Mouse (Mus musculus): ENCODE data around the gene Rusc2. TPM values are rescaled to one million over a fixed set of nuclear protein-coding genes. Genes with fewer than 3 reads are reported as not detected.

Rusc2 gene
- polyA plus RNA-seq, 1 experiment from 2014 or later, result 45.2 TPM

DNA sequence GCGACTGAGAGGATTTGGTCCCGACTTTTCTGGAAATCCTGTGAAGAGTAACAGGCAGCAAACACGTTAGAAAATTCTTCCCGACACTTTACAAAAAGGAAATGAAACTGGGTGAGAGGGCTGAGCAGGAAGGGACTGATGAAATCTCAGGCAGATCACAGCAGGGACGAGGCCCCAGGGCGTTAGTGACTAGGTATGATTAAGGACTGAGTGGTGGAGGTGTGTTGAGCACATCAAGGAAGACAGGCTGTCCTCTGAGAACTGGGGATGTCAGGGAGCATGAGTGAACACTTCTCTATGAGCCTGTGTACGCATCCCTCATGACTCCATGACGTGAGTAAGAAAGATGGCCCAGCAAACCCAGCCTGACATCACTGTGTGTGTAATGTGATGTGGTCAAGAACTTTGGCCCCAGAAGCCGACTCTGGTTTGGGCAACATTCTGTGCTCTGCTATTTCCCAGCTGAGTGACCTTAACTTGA is 38.1 kb downstream of the Rusc2 start:
- Histone ChIP-seq H3K27me3 (peaks cover 30% of the 10 kb centered on the region), H3K4me1 (0 out of 2 replicates have a peak, but pooled peaks cover 7% of the 10 kb centered on the region), H3K36me3 (peaks cover 69% of the 10 kb centered on the region), H3K4me3 (no peak overlapping the region), H3K4me2 (replicated peaks) (no peak overlapping the region), H3K27ac (replicated peaks) (no peak overlapping the region), H3K9me3 (no peaks in the 10 kb centered on the region), H3K9ac (replicated peaks) (no peak overlapping the region)
- WGBS, result 75% methylated on average over 9 of the region's 9 CpGs
- no peak for ATAC-seq (ENCODE audit: low FRiP score, low read depth)

DNA sequence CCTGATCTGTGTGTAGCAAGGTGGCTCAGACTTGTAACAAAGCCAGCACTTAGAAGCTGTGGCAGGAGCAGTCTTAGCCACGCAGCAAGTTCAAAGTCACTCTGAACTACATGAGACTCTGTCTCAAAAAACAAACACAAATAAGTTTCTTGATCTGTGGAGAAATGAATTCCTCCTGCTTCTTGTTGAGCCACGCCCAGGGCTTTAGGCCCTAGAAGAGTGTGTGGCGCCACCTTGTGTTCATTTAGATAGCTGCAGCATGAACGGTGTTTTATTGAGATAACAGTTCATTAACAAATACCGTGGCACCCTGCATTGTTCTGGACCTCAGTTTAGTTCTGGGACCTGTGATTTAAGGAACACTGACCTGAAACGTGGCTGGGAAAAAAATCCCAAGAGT is 38.5 kb downstream of the Rusc2 start:
- no peak for ATAC-seq (ENCODE audit: low FRiP score, low read depth)
- 6% methylated on average over 6 of the region's 6 CpGs for WGBS
- H3K9ac ChIP-seq (replicated peaks), result no peak overlapping the region

DNA sequence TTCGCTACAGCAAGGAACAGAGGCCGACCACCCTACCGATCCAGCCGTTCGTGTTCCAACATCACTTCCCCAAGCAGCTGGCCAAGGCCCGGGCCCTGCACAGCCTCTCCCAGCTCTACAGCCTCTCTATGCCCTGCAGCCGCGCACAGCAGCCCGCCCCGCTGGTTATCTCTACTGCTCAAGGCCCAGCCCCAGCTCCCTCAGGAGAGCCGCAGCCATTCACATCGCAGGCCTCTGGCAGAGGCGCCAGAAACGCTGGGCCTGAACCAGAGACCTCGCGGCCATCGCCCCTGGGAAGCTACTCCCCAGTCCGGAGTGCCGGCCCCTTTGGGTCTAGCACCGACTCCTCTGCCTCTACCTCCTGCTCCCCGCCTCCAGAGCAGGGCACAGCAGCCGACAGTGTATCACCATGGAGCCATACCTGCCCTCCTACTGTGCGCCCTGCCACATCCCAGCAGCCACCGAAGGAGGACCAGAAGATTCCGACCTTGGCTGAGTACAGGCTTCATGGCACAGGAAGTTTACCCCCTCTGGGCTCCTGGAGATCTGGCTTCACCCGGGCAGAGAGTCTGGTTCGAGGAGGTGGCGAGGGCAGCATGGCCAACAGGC is 40.0 kb downstream of the Rusc2 start:
- H3K36me3 ChIP-seq, result peaks cover 69% of the 10 kb centered on the region

More for the DNA sequence above, 38.5 kb downstream of the Rusc2 start:
- Histone ChIP-seq H3K4me1 (peaks cover 11% of the 10 kb centered on the region), H3K9me3 (no peaks in the 10 kb centered on the region), H3K27me3 (peaks cover 35% of the 10 kb centered on the region), H3K27ac (replicated peaks) (no peak overlapping the region), H3K4me3 (no peak overlapping the region), H3K36me3 (peaks cover 69% of the 10 kb centered on the region), H3K4me2 (replicated peaks) (no peak overlapping the region)

DNA sequence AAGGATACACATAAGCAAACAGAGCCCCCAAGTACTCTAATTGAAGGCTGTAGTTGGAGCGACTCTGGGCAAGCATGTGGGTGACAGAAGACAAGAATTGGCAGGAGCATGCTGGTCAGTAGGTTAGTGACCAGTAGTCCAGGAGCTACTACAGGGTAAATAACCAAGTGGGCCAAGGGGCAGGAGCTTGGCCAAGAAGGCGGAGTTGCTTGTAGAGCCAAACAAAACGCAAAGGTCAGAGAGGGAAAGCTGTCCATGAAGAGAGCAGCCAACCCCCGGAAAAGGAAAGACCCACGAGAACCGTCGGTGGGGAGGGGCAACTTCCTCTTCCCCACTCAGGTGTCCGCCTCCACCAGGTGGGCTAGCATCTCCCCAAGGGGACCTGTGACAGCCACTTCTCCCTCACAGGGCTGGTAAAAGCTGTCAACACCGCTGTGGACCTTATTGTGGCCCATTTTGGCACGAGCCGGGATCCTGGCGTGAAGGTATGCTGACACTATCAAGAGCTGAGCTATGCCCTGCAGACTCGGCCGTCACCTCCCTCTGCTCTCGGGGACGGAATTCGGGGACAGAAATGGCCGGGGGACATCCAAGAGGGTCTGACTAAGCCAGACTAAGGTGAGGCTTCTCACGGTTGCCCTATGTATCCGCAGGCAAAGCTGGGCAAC is 41.6 kb downstream of the Rusc2 start:
- peaks cover 66% of the 10 kb centered on the region for H3K27me3 ChIP-seq
- no peak overlapping the region for H3K9ac ChIP-seq (replicated peaks)
- peaks cover 56% of the 10 kb centered on the region for H3K36me3 ChIP-seq
- ATAC-seq (ENCODE audit: low FRiP score, low read depth), result no peak
- H3K4me1 ChIP-seq, result peaks cover 30% of the 10 kb centered on the region
- WGBS, result 93% methylated on average over 20 of the region's 20 CpGs
- H3K4me2 ChIP-seq (replicated peaks), result no peak overlapping the region
- H3K9me3 ChIP-seq, result no peaks in the 10 kb centered on the region
- no peak overlapping the region for H3K4me3 ChIP-seq
- no peak overlapping the region for H3K27ac ChIP-seq (replicated peaks)

More for the DNA sequence above, 40.0 kb downstream of the Rusc2 start:
- 83% methylated on average over 28 of the region's 28 CpGs for WGBS
- H3K4me2 ChIP-seq (replicated peaks), result no peak overlapping the region
- H3K9me3 ChIP-seq, result no peaks in the 10 kb centered on the region
- H3K4me1 ChIP-seq, result peaks cover 20% of the 10 kb centered on the region
- H3K4me3 ChIP-seq, result no peak overlapping the region
- no peak for ATAC-seq (ENCODE audit: low FRiP score, low read depth)
- no peak overlapping the region for H3K9ac ChIP-seq (replicated peaks)
- H3K27ac ChIP-seq (replicated peaks), result no peak overlapping the region
- peaks cover 49% of the 10 kb centered on the region for H3K27me3 ChIP-seq

DNA sequence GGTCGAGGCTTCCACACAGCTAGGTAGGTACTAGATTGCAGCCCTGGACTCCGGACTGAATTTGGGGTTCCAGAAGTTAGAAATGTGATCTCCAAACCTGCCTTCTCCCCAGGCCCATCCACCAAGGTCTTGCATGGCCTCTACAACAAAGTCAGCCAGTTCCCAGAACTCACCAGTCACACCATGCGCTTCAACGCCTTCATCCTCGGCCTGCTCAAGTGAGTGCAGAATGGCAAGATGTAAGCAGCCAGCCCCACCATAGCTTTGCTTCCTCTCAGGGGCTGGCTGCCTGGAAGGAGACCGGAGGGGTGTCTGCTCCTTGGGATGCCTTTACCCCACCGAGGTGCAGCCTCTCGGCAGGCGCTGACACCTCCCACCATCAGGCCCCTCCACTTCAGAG is 42.3 kb downstream of the Rusc2 start:
- H3K4me1 ChIP-seq, result peaks cover 34% of the 10 kb centered on the region
- H3K4me2 ChIP-seq (replicated peaks), result no peak overlapping the region
- no peaks in the 10 kb centered on the region for H3K9me3 ChIP-seq
- 90% methylated on average over 9 of the region's 9 CpGs for WGBS
- no peak for ATAC-seq (ENCODE audit: low FRiP score, low read depth)
- H3K9ac ChIP-seq (replicated peaks), result no peak overlapping the region
- peaks cover 72% of the 10 kb centered on the region for H3K27me3 ChIP-seq
- no peak overlapping the region for H3K27ac ChIP-seq (replicated peaks)
- peaks cover 56% of the 10 kb centered on the region for H3K36me3 ChIP-seq
- H3K4me3 ChIP-seq, result no peak overlapping the region

DNA sequence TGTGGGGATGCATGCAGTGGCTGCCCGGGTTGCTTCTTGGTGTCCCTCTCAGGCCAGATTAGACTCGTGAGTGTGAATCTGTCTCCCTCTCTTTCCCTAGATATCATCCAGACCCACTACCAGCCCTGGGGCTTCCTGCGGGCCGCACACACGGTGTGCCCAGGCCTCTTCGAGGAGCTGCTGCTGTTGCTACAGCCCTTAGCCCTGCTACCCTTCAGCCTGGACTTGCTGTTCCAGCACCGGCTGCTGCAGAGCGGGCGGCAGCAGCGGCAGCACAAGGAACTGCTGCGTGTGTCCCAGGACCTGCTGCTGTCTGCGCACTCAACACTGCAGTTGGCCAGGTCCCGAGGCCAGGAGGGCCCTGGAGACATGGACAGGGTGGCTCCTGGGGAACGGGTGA is 43.4 kb downstream of the Rusc2 start:
- Histone ChIP-seq H3K4me1 (peaks cover 32% of the 10 kb centered on the region), H3K9ac (replicated peaks) (peak overlapping the region; percentile 41), H3K9me3 (no peaks in the 10 kb centered on the region), H3K27ac (replicated peaks) (no peak overlapping the region), H3K4me3 (no peak overlapping the region; the same call in 1 of the 2 replicates), H3K4me2 (replicated peaks) (peak overlapping the region; percentile 19), H3K36me3 (peaks cover 56% of the 10 kb centered on the region), H3K27me3 (peaks cover 80% of the 10 kb centered on the region)
- 24% methylated on average over 14 of the region's 14 CpGs for WGBS
- no peak for ATAC-seq (ENCODE audit: low FRiP score, low read depth)

DNA sequence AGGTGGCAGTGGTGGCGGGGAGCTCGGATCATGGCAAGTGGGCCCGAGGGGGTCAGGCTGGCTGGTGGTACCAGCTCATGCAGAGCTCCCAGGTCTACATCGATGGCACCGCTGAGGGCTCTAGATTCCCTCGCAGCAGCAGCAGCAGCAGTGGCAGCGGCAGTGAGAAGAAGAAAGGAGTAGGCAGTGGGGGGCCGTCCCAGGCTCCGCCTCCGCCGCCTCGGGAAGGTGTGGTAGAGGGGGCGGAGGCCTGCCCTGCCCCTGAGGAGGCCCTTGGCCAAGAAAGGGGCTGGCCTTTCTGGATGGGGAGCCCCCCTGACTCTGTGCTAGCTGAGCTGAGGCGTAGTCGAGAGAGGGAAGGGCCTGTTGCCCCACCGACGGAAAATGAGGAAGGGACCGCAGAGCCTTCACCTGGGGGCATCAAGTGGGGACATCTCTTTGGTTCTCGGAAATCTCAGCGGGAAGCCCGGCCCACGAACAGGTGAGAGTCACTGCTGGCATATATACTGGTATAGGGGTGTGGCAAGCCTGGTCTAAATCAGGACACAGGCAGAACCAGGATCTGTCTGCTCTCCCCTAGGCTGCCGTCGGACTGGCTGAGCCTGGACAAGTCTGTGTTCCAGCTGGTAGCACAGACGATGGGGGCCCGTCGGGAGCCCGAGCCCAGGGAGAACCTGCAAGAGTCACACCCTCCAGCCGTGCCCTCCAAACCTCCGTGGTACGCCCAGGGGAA is 44.0 kb downstream of the Rusc2 start:
- no peak overlapping the region; the same call in 1 of the 2 replicates for H3K4me3 ChIP-seq
- no peak overlapping the region for H3K27ac ChIP-seq (replicated peaks)
- no peak for ATAC-seq (ENCODE audit: low FRiP score, low read depth)
- peaks cover 31% of the 10 kb centered on the region for H3K4me1 ChIP-seq
- H3K36me3 ChIP-seq, result peaks cover 56% of the 10 kb centered on the region
- H3K9me3 ChIP-seq, result no peaks in the 10 kb centered on the region
- H3K9ac ChIP-seq (replicated peaks), result peak overlapping the region; percentile 41
- 20% methylated on average over 31 of the region's 31 CpGs for WGBS
- peaks cover 84% of the 10 kb centered on the region for H3K27me3 ChIP-seq
- H3K4me2 ChIP-seq (replicated peaks), result peak overlapping the region; percentile 19

DNA sequence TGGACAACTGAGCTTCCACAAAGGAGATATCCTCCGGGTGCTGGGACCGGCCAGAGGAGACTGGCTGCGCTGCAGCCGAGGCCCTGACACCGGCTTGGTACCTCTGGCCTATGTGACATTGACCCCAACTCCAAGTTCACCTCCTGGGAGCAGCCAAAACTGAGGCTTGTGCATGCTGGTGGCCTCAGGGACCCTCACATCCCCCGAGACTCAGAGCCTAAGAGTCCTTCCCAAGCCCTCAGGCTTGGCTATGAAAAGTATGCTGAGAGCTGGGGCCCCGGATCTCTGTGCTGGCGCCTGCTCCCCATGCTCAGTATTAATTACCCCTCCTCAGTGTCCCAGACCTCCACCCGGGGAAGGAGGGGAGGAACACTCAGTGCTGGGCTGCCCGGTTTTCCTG is 44.7 kb downstream of the Rusc2 start:
- Histone ChIP-seq H3K4me3 (no peak overlapping the region), H3K9ac (replicated peaks) (no peak overlapping the region), H3K4me2 (replicated peaks) (no peak overlapping the region), H3K4me1 (peaks cover 31% of the 10 kb centered on the region), H3K36me3 (peaks cover 53% of the 10 kb centered on the region), H3K27ac (replicated peaks) (no peak overlapping the region), H3K27me3 (peaks cover 84% of the 10 kb centered on the region), H3K9me3 (no peaks in the 10 kb centered on the region)
- 52% methylated on average over 10 of the region's 10 CpGs for WGBS
- no peak for ATAC-seq (ENCODE audit: low FRiP score, low read depth)

DNA sequence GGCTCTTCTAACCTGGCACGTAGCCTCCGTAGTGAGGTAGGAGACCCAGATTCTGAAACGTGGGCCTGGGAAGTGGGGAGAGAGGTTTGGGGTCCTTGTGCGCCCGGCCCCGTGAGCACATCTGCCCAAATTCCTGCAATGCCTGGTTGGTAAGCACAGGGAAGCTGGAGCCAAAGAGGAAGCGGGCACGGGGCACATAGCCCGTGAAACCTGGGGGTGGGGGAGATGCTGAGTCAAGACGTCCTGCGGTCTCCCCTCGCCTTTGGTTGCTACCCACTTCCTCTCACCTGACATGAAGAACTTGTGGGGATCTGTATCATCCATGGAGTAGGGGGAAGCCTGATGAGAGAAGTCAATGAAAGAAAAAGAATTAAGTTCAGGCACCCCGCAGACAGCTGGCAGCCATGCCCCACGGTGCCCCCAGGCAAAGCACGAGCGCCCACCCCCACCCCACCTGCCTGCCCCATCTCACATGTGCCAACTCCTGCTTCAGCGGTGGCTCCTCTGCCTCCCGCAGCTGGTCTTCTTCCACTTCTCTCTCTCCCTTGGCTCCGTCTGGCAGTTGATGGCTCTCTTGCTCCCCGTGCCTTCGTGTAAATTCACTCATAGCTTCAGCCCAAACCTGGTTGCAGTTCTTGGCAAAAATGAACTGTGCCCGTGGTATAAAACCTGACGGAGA is 45.9 kb downstream of the Rusc2 start:
- Histone ChIP-seq H3K9ac (replicated peaks) (no peak overlapping the region), H3K9me3 (no peaks in the 10 kb centered on the region), H3K27me3 (peaks cover 76% of the 10 kb centered on the region), H3K4me3 (no peak overlapping the region), H3K4me1 (peaks cover 31% of the 10 kb centered on the region), H3K4me2 (replicated peaks) (no peak overlapping the region), H3K36me3 (peaks cover 41% of the 10 kb centered on the region), H3K27ac (replicated peaks) (no peak overlapping the region)
- no peak for ATAC-seq (ENCODE audit: low FRiP score, low read depth)
- WGBS, result 22% methylated on average over 23 of the region's 23 CpGs

DNA sequence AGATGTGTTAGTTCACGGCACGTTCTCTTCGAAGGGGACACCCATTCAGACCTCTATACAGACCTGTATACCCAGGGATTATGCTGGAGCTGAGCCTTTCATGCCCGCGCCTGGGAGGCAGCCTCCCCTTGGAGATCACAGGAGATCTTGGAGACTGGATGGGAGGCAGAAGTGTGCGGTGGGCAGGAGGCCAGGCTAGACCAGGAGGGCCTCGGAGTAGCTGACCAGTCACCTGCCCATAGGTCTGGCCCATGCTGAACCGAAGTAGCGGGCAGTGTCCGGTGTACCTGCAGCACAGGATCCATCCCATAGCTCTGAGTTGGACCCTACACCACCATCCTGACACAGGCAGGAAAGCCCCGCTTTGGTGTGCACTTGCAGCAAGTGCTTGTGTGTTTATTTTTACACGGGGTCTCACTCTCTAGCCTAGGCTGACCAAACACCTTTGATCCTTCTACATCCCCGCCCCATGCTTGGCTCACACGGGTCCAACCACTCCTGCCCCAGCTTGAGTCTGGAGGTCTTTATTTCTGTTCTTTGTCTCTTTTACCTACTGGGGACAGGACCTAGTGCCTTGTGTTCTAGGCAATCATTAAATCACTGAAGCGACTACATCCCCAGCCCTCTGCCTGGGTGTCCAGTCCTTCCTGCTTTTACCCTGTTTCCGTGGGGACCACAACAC is 46.5 kb downstream of the Rusc2 start:
- Histone ChIP-seq H3K36me3 (peaks cover 35% of the 10 kb centered on the region), H3K4me1 (peaks cover 31% of the 10 kb centered on the region), H3K27ac (replicated peaks) (no peak overlapping the region), H3K27me3 (peaks cover 70% of the 10 kb centered on the region), H3K9ac (replicated peaks) (0 out of 2 replicates have a peak overlapping the region, but pooled peaks have one; percentile 11), H3K4me2 (replicated peaks) (0 out of 2 replicates have a peak overlapping the region, but pooled peaks have one; percentile 12), H3K9me3 (no peaks in the 10 kb centered on the region), H3K4me3 (no peak overlapping the region)
- 30% methylated on average over 16 of the region's 16 CpGs for WGBS
- no peak for ATAC-seq (ENCODE audit: low FRiP score, low read depth)

DNA sequence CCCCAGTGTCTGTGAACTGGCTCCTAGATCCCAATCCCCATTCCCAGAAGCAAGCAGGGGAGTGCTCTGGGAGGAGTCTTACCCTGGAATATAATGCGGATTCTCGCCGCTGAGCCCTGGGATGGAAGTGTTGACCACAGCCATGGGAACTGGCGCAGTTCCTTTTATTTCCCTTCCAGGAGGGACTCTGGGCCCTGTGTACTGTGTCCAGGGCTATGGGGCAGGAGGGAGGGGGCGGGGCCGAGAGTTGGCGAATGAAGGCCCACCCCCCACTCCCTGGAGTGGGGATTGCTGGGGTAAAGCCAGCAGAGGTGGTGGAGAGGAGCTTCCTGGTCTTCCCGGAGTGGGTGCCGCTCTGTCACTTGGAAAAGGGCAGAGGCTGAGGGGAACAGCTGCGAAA is 47.2 kb downstream of the Rusc2 start, which contains the start of gene Fam166b:
Gene Fam166b, minus strand, starts transcription at position 189 of the 400 bp plus-strand sequence.
- no peak for ATAC-seq (ENCODE audit: low FRiP score, low read depth)
- H3K4me1 ChIP-seq, result peaks cover 31% of the 10 kb centered on the region
- WGBS, result 6% methylated on average over 10 of the region's 10 CpGs
- no peaks in the 10 kb centered on the region for H3K9me3 ChIP-seq
- H3K4me3 ChIP-seq, result no peak within 1 kb of the TSS
- peaks cover 28% of the 10 kb centered on the region for H3K36me3 ChIP-seq
- 0 out of 2 replicates have a peak within 1 kb of the TSS, but pooled peaks have one; percentile 12 for H3K4me2 ChIP-seq (replicated peaks)
- 0 out of 2 replicates have a peak within 1 kb of the TSS, but pooled peaks have one; percentile 11 for H3K9ac ChIP-seq (replicated peaks)
- H3K27me3 ChIP-seq, result peaks cover 63% of the 10 kb centered on the region
- H3K27ac ChIP-seq (replicated peaks), result no peak within 1 kb of the TSS

All from midbrain, embryonic 12.5 days (tissue).